Mouse (Mus musculus) right cerebral cortex, postnatal 14 days (tissue): Measurements from ENCODE around the gene Vps37c.
A peak's percentile ranks its signal among the peaks of the same experiment; 100 is the strongest.

ENCODE experiments used
- DNase-seq: peaks from one replicate; pipeline ENCODE4 v3.0.0; 2022

The Vps37c gene

GRCm38 (mm10) chr19:10714682-10715475 is 26.3 kb downstream of the Vps37c start:
- peak; percentile 84 for DNase-seq

DNA sequence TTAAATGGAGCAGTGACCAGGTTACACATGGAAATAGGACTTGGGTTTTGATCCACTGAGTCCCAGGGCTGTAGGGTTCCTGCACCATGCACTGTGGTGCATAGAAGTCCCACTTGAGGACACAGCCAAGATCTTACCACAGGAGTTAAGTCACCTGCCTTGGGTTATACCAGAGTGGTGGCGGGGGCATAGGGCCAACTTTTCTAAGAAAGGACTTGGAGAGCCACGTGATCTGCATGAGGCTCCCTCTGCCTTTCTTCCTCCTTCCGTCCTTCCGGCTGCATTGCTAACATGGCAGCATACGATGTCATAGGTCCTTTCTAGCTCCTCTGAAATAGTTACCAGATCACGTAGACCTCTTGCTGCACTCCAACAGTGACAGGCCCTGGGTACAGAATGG is 26.9 kb downstream of the Vps37c start:
- DNase-seq: no peak

DNA sequence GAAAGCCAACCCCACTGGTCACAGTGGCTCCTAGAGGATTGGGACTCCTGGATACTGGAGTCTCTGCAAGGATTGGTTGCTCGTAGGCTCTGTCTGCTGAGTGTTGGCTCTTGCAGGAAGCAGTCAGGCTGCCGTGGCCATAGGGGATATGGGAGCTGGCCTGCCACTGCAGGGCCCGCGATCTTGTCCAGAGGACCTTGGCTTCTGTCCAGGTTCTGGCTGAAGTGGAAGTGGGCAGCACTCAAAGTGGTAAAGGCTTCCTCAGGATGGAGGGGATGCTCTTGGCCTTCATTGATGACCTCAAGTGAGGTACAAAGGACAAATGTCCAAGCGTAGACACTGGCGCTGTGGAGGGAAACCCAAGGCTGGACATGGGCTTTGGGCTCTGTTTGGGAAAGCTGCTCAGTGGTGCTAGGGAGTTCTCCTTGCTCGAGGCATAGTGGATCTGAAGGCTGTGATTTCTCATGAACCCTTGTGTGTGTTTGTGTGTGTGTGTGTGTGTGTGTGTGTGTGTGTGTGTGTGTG is 29.8 kb downstream of the Vps37c start:
- DNase-seq: peak; percentile 43

DNA sequence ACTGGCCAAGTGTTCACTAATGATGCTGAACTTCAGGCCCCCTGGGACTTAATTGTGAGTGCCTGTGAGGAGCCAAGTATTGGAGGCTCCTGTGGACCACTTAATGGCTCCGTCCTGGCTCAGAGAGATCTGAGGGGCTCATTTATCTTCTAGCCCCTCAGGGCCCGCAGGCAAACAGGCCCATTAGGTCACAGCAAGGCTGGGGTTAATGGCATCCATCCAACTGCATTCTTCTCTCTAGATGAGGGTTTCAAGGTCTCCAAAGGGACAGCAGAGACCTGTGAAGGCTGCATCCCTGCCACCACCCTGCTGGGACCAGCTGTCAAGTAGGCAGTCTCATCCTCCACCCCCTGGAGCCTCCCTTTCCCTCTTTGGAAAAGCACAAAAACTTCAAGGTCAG is 31.2 kb downstream of the Vps37c start:
- no peak for DNase-seq

DNA sequence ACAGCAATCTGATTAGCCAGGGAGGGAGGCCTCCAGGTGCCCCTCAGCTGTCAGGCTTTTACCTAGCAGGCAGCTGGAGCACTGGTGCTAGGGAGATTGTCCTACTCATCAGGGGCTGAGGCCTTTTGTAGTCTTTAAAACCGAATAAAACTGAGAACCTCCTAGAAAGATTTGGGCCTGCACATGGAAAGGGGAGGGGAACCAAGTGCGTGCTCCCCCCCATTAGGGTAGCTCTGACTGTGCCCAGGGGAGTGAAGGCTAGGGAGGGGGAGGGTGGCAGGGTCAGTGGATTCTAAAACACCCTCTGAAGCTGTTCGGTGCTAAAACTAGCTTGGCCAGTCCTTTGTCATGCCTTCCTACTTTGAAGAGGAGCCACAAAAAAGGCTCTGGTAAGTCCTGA is 32.0 kb downstream of the Vps37c start:
- DNase-seq: no peak

- DNase-seq: no peak
Measured at GRCm38 (mm10) chr19:10721064-10721463, 32.5 kb downstream of the Vps37c start.

GRCm38 (mm10) chr19:10723084-10723483 is 34.5 kb downstream of the Vps37c start:
- DNase-seq: no peak

- no peak for DNase-seq
Measured at GRCm38 (mm10) chr19:10723649-10724048, 35.1 kb downstream of the Vps37c start.

DNA sequence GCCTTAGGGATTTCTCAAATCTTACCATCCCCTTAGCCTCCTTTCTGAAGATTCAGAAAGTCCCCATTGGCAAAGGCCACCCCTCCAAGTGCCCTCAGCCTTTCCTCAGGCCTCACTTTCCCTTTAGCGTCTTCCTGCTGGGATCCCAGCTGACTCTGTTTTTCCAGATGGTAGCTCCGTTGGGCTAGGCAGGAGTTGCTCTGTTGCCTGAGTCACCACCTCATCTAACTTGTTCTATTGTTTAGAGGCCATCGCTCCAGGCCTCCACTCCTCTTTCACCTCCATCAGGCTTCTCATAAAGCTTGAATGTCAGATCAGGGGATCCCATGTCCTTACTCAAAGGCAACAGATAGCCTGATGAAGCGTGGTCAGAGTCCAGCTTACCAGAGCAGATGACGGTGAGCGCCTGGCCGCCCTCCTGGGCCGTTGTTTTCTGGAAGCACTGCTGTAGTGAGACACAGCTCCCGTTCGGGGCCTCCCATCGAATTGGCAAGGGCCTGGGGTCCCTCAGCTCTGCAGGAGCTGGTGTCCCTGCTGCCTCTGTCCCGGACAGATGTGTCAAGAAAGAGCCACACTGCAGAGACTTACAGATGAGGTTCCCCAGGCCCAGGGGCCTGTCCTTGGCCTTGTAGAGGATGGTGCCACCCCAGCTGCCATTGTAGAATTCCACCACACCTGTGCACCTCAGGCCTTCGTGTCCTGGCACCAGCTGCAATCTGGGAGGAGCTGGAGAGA is 36.3 kb downstream of the Vps37c start:
- no peak for DNase-seq

GRCm38 (mm10) chr19:10729889-10730288 is 41.4 kb downstream of the Vps37c start:
- no peak for DNase-seq

DNA sequence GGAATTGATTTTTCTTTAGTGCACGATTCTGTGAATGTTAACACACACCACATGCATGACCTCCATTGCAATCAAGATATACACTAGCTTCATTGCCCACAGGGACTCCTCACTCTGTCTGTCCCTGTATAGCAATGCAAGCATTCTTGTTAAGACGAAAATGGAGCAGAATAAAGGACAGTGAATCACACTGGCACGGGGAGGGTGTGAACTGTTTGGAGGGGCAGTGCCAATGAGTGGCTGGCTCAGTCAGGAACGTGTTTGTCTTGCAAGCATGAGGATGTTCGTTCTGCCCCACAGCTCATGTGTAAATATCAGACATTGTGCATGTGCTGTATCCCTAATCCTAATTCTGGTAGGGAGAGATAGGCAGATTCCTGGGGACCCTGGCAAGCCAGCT is 41.9 kb downstream of the Vps37c start:
- no peak for DNase-seq

DNA sequence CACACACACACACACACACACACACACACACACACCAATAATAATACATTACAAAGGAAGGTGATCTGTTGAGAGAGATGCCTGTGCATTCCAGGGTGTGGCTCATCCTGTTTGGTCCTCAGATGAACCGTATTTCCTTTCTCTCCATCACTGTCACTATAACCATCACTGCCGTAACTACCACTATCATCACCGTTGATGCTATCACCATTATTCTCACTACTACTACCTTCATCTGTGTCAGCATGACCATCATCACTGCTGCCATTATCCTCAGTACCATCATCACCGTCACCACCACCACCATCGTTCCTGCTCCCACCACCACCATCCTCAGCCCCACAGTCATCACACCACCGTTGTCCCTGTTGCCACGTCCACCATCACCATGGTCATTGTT is 43.4 kb downstream of the Vps37c start:
- DNase-seq: no peak

DNA sequence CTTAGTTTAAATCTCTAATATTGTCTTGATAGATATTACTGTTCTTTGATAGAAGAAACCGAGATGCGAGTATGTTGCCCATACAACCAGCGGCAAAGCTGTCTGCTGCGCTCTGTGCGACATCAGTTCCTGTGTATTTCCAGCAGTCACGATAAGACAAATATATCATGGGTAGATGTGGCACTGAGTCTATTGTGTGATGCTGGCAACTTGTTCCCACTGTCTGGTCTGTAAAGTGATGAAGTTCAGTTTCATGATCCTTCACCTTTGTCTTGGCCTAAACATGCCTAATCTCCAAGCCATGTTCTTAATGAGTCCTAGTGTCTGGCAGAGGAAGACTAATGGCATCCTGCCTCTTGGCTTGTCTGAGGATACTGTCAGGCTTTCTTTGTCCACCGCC is 44.2 kb downstream of the Vps37c start:
- DNase-seq: no peak

DNA sequence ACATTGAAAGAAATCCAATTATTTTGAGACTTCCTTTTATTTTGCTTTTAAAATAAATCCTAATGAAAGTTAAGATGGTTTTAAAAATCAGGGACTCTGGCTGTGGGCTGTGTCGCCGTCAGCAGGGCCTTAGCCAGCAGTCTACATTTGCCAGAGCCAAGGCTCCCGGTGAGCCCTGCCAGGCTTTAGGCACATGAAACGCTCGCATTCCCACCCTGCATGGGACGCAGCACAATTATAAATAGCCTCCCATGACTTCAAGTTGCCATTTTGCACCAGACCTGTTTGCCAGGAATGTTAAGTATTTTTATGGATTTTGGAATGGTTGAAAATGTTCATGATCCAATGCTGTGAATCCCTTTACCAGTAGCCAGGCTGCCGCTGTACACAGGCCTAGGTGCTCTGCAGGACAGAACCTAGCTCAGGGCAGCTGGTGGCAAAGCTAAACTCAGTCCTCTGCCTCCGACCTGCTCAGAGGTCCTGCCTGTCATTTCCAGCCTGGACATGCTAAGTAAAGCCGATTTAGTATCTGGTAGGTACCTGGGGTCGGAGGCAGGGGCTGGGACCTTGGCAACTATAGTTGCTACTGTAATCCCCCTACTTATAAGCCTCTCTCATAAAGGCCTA is 45.1 kb downstream of the Vps37c start:
- no peak for DNase-seq

- no peak for DNase-seq
Measured at GRCm38 (mm10) chr19:10734554-10734953, 46.0 kb downstream of the Vps37c start.

DNA sequence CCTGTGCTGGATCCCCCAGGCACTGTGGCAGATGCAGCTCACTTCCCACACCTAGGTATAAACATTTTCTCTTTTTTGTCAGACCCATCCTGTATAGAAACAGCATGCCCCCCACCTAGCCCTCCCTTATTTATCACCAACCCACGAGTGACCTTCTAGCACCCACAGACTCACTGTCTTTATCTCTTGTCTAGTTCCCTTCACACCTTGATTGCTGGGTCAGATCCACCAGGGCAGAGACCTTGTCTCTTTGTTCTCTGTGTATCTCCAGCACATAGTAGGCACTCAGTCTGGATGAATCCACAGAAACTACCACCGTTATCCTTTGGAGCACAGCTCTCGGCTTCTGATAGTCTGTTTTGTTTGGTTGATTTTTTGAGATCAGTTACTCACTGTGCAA is 46.5 kb downstream of the Vps37c start:
- DNase-seq: no peak

GRCm38 (mm10) chr19:10735861-10736260 is 47.3 kb downstream of the Vps37c start:
- no peak for DNase-seq

- no peak for DNase-seq
Measured at GRCm38 (mm10) chr19:10738038-10738437, 49.5 kb downstream of the Vps37c start.

DNA sequence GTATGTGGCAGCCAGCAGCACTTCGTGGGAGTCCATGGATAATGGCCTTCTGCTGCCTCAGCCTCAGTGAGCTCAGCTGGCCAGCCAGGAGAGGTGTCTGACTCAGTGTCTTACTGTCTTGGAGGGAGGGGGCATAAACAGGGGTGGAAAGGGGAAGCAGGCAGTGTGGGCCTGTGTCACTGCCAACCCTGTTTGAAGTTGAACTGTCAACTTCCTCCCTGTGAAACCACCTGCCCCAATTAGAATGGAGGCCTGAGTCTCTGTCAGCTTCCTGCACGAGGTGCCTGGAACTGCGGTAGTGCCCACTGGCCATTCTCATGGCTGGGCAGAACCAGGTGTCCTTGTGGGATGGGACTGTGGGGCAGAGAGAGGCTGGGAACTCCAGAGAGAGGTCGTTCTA is 50.3 kb downstream of the Vps37c start, which contains the start of gene Cd5:
Gene Cd5 (minus strand): TSS at position 192 of the 400 bp plus-strand sequence.
- DNase-seq: no peak

- no peak for DNase-seq
Measured at GRCm38 (mm10) chr19:10739916-10740315, 51.4 kb downstream of the Vps37c start.

DNA sequence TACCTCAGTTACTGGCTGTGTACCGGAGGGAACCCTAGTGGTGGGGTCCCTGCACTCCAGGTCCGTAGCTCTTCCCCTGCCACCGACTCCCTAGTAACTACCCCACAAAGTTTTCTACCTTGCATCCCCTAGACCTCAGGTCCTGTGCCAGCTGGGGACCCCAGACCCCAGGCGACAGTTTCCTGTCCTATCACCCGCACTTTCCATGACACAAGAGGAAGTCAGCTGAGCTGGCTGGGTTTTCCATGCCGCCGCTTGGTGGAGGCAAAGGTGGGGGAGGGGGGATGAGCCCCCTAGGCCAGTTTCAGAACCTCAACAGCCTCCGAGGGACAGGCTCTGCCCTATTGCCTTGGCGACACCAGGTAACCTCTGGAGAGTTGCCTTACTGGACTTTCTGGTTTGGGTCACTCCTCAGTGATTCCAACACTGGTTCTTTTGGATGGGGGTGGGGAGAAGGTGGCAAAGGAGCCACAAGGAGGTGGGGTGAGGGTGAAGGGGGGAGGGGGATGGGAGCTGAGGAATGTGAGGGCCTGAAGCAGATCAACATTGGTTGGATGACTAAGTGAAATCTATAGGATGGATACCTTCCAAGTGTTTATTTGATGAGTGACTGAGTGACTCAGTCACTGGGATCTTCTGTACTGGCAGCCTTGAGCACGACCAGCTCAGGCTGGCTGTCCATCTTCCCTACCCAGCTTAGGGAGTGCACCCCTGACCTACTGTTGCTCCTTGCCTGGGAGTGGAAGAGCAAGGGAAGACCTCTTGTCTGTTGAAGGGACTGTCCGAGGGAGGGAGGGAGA is 52.3 kb downstream of the Vps37c start:
- DNase-seq: no peak

DNA sequence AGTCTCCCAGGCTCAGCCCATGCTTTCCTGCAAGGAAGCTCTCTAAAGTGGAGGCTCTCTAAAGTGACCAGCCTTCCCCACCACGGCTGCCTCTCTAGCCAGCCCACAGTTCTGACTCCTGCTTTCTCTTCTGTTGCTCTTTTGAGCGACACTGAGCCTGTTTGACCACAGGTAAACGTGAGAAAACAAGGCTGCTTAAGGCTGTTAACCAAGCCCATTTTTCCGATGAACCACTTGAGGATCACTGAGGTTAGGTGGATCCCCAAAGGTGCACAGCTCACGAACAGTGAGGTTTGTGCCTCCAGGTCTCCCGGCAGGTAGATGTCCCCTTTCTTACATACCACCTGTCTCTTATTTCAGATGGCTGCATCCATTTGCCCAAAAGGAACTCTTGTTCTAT is 53.6 kb downstream of the Vps37c start:
- no peak for DNase-seq

- no peak for DNase-seq
Measured at GRCm38 (mm10) chr19:10742565-10742964, 54.0 kb downstream of the Vps37c start.
